Mouse (Mus musculus) small intestine, adult 2 months (tissue): ENCODE measurements at regions not wholly inside any gene's neighbourhood (a gene's known extent, or its start where the extent isn't known, plus 50 kb on each side); places are given as distances from the start of the nearest gene placed in this dataset.

Source experiments
- CTCF ChIP-seq: fragments of 200-500 bp; IDR thresholded peaks from 2 replicates; pipeline ENCODE4 v1.5.1; 2012; ENCODE audit warnings: low read depth, mild to moderate bottlenecking, control low read depth, inconsistent platforms, low read length, moderate library complexity, mixed read lengths; ENCODE audit not compliant: insufficient replicate concordance, insufficient read length; ENCODE audit errors: extremely low read depth
- POLR2A ChIP-seq: fragments of 200-500 bp; IDR thresholded peaks from 2 replicates; pipeline ENCODE4 v1.6.1; 2012; ENCODE audit warnings: low read depth, mild to moderate bottlenecking, control low read depth, inconsistent platforms, low read length, moderate library complexity

GRCm38 (mm10) chr17:15204524-15204923, 163.2 kb upstream of the Gm3448 start:
- TF ChIP-seq POLR2A = no peak
- TF ChIP-seq CTCF = no peak
